Mouse (Mus musculus) heart, postnatal 25 days (tissue): ENCODE measurements around the gene Cdh1. TPM values are rescaled to one million over a fixed set of nuclear protein-coding genes. Genes with fewer than 3 reads are reported as not detected.
"Not testable (repeated sequence)": the region's sequence is repeated elsewhere in the genome, so short reads cannot be mapped to it uniquely, and the experiment has no call there.

ENCODE experiments used
- DNase-seq: peaks from one replicate; pipeline ENCODE4 v3.0.0; 2022; ENCODE audit warnings: low spot score
- intact Hi-C: fragments of 180-260 bp; cut with DNase I; formaldehyde crosslinking; loops from one replicate; pipeline ENCODE4 v1.15.1; 2025
- total RNA-seq, 2 experiments: library from RNA; stranded (reverse); gene quantifications; 2 replicates each; pipeline ENCODE4 v1.2.3; 2021

The Cdh1 gene
- under 1 TPM; 0.06 to 0.08 TPM for total RNA-seq

DNA sequence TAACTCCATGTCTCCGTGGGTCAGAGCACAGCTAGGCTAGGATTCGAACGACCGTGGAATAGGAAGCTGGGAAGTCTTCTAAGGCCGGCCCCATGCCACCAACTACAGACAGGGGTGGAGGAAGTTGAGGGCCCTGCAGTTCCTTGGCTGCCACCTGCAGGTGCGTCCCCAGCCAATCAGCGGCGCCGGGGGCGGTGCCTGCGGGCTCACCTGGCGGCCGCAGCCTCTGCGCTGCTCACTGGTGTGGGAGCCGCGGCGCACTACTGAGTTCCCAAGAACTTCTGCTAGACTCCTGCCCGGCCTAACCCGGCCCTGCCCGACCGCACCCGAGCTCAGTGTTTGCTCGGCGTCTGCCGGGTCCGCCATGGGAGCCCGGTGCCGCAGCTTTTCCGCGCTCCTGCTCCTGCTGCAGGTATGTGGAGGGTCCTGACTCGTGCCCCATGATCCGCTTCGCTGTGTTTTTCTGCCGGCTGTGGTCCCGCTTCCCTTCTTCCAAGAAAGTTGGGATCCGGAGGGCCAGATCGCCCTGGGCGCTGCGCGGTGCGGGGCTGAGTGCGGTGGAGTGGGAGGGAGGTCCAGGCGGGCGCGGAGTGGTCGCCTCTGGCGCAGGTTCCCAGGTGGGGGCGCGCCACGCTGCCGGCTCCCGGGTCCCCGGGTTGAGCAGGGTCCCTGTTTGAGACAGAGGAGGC is at the start of gene Cdh1:
Cdh1 (plus strand) TSS at position 221 of the 689 bp plus-strand sequence.
- intact Hi-C loops, result no loop called here
- DNase-seq, result no peak

DNA sequence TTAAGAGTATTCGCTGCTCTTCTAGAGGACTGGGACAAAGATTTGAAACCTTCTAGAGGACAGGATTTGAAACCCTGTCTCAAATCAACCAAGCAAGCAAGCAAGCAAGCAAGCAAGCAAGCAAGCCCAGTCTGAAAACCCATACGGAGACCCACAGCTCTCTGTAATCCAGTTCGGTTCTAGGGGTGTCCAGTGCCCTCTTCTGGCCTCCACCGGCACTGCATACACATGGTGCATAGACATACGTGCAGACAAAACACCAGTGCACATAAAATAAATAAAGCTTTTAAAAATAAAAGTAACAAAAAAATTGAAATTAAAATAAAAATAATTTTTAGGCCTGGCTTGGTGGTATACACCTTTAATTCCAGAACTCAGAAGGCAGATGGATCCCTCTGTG is 49.1 kb upstream of the Cdh1 start:
- intact Hi-C loops, result no loop called here
- no peak for DNase-seq

DNA sequence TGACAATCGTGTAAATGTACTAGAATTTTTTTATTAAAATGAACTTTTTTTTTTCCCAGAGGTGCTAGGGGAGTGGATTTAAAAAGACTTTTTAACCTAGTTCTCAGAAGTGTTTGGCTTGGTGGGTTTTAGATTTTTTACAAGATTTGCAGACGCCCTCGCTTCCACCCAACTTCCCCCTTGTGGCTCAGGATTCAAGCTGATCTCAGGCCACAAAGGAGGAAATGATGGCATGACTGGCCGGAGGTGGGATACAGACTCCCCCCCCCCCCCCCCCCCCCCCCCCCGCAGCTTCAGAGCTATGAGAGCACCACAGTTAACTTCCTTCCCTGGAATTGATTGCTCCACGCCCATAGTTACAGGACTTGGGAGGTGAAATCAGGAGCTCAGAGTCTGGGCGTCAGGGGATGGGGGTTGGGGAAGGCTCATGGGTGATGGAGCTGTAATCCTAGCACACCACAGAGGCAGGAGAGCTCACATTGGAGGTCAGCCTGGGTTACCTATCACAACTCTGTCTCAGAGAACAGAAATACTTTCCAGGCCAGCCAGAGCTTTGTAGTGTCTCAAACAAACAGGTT is 47.0 kb upstream of the Cdh1 start:
- no peak for DNase-seq
- intact Hi-C loops, result no loop called here

DNA sequence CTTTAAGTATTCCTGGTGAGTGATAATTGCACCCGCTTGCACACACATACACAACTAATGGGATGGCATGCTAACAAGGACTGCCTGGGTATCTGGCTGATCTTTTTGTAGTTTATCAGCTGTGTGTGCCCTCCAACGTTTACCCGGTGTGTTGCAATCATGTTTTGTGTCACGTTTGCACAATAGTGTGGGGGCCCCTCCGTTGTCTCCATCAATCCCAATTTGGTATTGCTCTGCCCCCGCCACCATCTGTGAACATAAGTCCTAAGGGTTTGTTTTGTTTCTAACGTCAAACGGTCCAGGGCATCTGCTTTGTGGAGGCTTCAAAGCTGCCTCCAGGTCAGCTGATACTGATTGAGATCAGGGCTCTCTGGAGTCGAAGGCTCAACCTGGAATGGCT is 43.3 kb upstream of the Cdh1 start:
- no peak for DNase-seq
- intact Hi-C loops, result loop anchor here (2.0 kb wide), 1 partner anchor 87 kb away; no protein-coding TSS in a partner anchor

DNA sequence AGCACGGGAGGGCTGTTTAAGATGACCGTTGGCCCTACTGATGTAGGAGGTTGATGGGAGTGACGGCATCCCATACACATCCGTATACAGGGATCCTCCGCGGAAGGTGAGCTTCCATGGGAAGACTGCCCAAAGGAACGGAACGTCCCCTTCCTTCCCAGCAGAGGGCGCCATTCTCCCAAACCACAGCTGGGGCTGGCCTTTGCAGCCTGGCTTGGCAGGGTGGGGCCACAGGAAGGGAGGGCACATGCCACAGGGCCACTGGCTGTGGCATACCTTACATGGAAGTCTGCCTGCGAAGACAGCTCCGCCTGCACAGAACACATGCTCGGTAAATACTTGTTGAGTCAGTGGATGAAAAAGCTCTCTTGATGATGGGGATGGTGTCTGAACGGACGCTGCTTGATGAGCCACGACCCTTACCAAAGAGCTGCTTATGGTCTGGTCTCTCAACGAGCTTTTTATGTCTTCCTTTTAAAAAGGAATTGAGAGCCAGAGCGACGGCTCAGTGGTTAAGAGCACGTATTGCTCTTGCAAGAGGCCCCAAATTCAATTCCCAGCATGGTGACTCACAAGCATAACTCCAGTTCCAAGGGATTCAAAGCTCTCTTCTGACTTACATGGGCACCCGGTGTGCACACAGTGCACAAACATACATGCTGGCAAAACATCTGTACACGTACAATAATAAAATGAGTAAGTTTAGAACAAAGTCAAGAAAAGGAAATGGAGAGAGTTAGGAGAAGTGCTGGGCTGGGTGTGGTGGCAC is 41.9 kb upstream of the Cdh1 start:
- peak; percentile 30 for DNase-seq
- intact Hi-C loops, result loop anchor here (2.0 kb wide), 1 partner anchor 86 kb away; no protein-coding TSS in a partner anchor

DNA sequence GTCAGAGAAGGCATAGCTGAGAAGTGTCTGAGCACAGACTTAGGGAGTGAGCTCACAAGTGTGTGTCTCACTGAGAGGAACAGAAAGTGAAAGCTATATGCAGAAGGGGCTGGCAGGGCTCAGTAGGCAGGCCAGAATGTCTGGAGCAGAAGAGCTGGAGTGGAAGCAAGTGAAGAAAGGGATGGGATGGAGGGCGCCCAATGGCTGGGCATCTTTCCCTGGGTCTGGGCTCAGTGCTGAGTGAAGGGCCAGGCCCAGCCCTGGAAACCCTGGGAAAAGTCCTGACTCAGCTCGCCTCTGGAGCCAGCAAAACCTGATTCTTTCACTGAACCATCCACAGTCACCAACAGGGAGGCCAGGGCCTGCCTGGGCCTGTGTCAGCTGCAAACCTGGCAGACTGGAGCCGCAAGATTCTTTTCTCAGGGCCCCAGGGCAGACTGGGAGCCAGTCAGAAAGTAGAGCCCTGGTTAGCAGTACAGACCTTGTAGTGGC is 39.4 kb upstream of the Cdh1 start:
- DNase-seq, result no peak

DNA sequence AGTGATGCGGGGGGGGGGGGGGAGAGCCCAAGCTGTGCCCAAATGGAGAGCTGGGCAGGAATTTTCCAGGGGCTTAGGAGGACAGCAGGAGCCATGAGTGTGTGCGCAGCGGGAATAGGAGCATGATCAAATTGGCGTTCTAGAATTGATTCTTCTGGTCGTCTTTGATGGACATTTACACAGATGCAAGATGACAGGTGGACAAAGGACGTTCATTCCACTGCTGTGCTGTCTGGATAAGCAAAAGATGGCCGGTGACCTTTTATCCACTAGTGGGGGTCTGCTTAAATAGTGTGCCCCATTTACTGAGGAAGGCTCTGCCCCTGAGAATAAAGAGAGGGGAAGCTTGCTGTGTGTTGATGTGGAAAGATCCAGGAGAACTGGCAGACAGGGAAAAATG is 34.1 kb upstream of the Cdh1 start:
- intact Hi-C loops, result no loop called here
- no peak for DNase-seq

More for the DNA sequence above, 39.4 kb upstream of the Cdh1 start:
- intact Hi-C loops, result no loop called here

DNA sequence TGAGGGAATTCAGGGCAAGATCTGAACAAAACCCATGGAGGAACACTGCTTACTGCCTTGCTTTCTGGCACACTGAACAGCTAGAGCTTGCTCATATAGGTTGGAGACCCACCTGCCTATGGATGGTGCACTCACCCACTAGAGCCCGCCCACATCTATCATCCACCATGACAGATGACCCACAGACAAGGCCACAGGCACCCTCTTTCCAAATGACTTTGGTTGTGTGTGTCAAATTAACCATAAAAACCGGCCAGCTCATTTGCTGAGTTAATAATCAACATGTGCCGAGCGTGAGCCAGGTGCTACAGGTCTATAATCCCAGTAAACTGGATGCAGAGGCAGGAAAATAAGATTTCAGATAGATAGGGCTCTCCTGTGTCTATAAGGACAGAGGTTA is 32.8 kb upstream of the Cdh1 start:
- intact Hi-C loops, result no loop called here
- no peak for DNase-seq

DNA sequence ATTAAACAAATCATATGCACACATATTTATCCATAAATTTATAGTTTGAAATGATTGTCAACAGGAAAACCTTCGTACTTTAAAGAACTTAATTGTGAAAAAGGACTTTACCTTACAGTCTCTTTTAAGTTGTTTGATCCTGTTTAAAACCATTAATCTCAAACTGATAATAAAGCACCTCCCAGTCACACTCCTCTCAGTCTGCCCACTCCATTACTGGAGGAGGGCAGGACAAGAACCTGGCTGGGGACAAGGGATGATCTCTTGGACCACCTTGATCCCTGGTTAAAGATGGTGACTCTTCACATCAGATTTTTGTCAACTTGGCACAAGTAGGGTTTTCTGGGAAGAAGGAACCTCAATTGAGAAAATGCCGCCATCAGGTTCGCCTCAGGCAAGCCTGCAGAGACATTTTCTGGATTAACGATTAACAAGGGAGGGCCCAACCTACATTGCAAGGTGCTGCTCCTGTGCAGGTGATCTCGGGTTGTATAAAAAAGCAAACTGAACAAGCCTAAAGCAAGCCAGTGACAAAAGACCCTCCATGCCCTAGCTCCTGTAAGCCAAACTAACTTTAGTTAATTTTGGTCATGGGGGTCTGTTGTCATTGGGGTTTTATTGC is 31.5 kb upstream of the Cdh1 start:
- intact Hi-C loops, result no loop called here

DNA sequence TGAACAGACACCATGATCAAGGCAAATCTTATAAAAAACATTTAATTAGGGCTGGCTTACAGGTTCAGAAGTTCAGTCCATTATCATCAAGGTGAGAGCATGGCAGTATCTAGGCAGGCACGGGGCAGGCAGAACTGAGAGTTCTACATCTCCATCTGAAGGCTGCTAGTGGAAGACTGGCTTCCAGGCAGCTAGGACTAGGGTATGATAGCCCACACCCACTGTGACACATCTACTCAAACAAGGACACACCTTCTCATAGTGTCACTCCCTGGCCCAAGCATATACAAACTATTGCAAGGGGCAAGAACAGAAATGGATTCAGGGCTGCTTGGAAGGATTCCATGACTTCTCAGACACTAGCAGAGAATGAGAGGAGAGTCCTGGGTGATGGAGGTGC is 31.0 kb upstream of the Cdh1 start:
- DNase-seq, intact Hi-C loops: not testable (repeated sequence)

More for the DNA sequence above, 31.5 kb upstream of the Cdh1 start:
- DNase-seq, result no peak

DNA sequence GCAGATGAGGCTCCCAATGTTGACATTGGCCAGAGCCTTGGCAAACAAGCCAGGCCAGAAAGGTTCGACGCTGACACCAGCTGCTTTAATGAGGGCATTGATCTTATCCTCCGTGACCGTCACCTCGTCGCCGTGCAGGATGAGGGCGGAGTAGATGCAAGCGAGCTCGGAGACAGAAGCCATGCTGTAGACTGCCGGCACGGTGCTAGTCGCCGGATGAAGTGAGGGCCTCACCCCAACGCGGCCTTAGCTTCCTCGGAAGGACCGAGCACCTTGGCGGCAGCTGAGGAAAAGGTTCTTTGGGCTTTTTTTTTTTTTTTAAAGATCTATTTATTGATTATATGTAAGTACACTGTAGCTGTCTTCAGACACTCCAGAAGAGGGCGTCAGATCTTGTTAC is 30.0 kb upstream of the Cdh1 start, which contains the start of gene Gm10073:
Gm10073 (minus strand) TSS at position 294 of the 400 bp plus-strand sequence.
- DNase-seq, intact Hi-C loops: not testable (repeated sequence)

DNA sequence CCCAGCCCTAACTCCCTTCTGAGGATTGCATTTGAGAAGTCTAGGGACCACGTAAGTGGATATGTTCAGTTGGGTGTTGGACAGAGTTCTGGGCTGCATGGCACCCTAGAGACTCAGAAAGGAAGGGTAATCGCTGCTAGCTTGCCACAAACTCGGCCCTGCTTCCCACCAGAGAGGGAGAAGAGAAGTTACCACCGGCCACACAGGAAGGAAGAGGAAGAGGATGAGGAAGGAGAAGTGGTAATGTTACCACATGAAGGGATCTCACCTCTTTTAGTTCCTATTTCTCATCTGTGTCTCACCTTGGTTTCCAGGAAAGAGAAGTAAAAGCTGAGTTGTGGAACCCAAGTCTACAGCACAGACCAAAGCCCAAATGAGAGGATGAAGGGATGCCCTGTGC is 28.9 kb upstream of the Cdh1 start:
- intact Hi-C loops, result no loop called here
- DNase-seq, result no peak

DNA sequence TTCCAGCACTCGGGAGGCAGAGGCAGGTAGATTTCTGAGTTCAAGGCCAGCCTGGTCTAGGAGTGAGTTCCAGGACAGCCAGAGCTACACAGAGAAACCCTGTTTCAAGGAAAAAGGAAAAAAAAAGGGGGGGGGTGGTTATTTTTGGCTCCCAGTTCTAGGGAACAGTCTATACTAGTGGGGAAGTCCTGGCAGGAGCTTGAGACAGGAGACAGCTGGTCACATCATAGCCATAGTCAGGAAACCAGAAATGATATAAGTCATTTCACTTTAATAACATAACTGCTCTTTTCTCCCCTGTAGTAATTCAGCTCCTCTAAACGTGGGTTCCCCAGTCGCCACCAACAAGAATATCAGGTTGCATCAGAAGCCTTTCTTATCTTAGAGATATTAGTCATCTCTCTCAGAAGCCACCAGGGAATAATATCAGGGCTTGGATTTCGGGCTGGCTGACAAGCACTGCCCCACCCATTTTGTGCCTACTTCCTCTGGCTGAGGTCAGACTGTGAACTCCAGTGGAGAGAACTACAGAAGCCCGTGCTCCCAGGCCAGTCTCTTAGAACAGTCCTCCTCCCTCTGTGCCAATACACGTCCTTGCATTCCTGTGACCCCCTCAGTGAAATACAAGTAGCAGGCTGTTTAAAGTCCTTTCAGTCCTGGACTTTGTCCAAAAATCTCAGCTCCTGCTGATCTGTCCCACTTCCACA is 26.1 kb upstream of the Cdh1 start:
- no peak for DNase-seq
- intact Hi-C loops, result no loop called here

DNA sequence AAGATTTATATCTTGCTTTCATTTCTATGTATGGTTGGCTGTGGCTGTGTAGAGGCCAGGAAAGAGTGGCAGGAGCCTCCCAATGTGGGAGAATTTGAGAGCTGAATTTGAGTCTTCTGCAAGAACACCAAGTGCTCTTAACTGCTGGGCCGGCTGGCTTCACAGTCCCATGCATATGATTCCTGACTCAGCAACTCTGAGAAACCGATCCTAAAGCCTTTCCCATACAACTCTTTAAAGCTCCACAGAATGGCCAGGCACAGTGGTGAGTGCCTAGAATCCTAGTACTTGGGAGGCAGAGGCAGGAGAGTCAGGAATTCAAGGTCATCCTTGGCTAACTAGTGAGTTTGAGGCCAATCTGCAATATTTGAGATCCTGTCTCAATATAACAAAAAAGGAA is 23.6 kb upstream of the Cdh1 start:
- intact Hi-C loops, result no loop called here
- DNase-seq, result no peak

DNA sequence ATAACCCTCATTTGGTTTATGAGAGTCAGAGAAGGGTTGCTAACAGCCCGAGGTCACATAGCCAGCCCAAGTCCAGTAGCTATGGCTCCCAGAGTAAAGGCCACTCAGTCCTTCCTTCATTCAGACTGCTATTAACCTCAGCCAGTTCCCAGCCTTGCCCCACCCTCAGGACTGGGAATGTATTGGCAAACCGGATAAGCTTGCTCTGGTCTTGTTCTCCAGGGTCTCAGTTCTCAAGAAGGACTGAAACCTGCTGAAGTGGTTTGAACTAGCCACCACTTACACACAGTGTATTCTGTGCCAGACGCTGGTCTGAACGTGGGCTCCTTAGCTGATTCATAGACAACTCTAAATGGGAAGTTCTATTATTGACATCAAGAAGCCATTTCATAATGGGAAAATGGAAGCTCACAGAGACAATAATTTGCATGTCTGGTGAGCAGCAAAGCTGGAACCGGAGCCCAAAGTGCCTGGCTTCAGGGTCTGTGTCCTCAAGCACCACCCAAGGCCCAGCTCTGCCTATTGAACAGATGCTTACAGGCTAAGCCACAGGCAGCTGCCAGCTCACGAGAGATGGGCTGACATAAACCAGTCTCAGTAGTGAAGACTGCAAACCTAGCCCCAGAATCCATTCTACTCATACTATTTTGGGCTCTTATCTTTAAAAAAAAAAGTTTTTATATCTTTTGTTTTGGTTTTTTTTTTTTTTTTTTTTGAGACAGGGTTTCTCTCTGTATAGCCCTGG is 21.6 kb upstream of the Cdh1 start:
- intact Hi-C loops, result no loop called here
- DNase-seq, result no peak

DNA sequence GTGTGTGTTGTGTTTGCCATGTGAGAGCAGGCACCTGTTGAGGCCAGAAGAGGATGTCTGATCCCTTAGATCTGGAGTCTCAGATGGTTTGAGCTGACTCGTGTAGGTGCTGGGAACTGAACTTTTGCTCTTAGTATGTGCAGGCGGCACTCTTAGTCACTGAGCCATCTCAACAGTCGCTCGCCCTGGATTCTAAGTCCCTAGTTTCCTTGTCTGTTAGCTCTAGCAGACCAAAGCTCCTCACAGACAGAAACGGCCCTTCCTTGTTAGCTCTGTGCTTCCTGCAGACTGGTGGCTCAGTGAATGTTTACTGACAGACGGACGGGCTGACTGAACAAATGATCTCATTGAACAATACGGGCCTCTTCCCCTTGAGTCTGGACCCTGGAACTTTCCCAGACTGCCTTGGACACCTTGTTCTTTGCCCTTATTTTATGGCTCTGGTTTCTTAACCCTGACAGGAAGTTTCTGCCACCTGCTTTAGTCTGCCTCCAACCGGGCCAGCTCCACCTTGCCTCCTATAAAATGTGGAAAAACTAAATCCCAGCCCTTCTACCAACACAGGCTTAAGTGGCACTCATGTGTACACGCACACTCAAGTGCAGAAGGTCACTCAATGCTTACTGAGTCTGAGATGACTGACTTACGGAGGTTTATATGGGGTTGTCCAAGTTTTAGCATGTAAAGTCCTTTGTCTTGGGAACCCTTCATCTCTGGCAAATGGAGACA is 18.0 kb upstream of the Cdh1 start:
- intact Hi-C loops, result no loop called here
- no peak for DNase-seq

DNA sequence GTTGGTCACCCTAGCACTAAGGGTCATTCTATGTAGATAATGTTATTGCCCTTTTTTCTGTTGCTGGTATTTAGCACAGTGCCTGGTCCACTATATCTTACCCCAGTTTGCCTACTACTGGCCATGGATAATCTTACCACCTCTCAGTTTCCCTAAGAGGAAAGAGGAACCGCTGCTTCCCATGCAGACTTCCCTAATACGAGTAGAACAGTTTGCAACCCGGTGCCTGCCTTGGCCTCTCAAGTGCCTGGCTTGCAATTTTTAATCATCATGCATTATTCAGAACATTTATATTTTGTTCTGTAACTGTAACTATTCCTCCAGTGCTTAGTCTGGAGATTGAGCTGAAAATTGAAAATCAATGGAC is 17.5 kb upstream of the Cdh1 start:
- intact Hi-C loops, result no loop called here
- no peak for DNase-seq

DNA sequence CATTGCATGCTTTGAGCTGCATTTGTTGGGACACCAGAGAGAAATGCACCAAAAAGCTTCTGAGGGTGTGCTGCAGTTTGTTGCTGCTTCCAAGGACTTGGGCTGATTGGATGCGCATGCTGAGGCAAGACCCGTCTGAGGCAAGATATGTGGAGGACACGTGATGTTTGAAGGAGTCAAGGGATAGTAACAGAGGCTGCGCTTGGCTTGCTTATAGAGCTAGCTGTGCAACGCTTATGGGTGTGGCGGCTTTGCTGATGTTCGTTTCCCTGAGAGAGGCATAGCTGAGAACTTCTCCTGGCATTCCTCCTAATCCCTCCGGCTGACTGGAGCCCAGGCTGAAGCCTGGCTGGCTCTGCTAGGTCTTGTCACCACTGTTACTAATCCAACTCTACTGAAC is 16.3 kb upstream of the Cdh1 start:
- DNase-seq, result no peak
- intact Hi-C loops, result no loop called here
